Mouse (Mus musculus): ENCODE measurements around the gene Trip4.

GRCm38 (mm10) chr9:65896977-65897376 lies 11.6 kb downstream of the Trip4 start:
- TF ChIP-seq CTCF (IDR thresholded peaks at IDR 0.05) (no peak), EP300 (IDR thresholded peaks at IDR 0.05) (no peak)

Measured in lung, postnatal 0 days (tissue).